Mouse (Mus musculus) heart, postnatal 14 days (tissue): ENCODE results near the gene Gm21560. TPM values are rescaled to one million over a fixed set of nuclear protein-coding genes. Genes with fewer than 3 reads are reported as not detected.
"Not testable (repeated sequence)": the region's sequence is repeated elsewhere in the genome, so short reads cannot be mapped to it uniquely, and the experiment has no call there.

ENCODE experiments used
- DNase-seq, 2 experiments: peaks; one replicate each; pipeline ENCODE4 v3.0.0; 2021 to 2022
- intact Hi-C: fragments of 180-260 bp; cut with DNase I; formaldehyde crosslinking; loops from one replicate; pipeline ENCODE4 v1.15.1; 2025
- long read RNA-seq, 2 experiments: library from polyadenylated mRNA; stranded (forward); transcript quantifications; one replicate each; pipeline ENCODE4 v2.0.0; 2021
- total RNA-seq, 2 experiments: library from RNA; stranded (reverse); gene quantifications; 2 replicates each; pipeline ENCODE4 v1.2.3; 2021

Gm21560 gene
- total RNA-seq, result under 1 TPM; 0.69 to 0.83 TPM
- long read RNA-seq, experiment 1, result 0 reads
- long read RNA-seq, experiment 2, result 0 reads

DNA sequence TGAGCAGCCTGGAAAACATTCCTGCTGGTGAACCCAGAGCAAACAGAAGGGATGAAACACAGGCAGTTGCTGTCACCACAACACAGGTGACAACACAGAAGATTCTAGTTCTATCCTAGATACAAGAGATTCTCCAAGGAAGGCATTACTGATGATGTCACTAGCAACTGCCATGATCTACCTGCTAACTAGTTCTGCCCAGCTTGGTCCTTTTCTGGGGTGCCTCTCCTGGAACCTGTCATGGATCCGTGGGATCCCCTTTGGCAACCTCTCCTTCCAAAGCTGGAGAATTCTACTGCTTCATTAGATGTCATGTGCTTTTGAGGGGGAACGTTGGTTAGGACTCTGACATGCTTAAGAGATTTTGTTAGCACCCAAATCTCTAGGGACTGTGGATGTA lies at the start of gene Gm21560:
Gm21560 (minus strand) TSS at position 101 of the 400 bp plus-strand sequence.
- DNase-seq, intact Hi-C loops: not testable (repeated sequence)

DNA sequence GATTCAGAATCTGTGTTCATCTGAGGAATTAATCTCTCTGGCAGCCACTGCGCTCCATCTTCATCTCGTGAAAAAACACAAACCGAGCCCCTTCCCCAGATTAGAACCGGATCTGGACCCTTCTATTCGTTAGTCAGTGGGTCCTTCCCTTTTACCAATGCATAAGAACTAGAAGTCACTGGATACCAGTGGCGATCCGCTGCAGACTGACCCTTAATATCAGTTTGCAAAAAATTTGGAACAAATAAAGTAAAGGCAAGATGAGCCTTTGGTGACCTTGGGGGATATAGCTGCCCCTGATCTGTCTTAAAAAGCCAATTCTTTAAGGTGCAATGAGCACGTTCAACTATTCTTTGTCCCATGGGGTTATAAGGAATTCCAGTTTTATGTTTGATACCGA lies 55.6 kb downstream of the Gm21560 start:
- DNase-seq, intact Hi-C loops: not testable (repeated sequence)

DNA sequence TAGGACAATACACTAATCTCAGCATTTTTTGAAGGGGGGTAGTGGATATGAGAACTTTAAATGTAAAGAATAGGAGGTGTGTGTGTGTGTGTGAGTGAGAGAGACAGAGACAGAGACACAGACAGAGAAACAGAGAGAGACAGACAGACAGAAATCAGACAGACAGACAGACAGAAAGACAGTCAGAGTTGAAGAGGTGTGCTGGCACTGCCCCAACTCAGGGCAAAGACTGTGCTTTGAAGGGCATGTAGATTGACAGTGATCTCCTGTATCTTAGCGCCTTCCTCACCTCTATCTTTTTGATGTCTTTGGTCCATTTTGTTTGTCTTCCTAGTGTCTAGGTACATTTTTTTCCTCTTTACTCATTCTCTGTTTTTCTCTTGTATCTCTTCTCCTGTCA lies 58.0 kb downstream of the Gm21560 start:
- intact Hi-C loops, DNase-seq: not testable (repeated sequence)

Other genes starting within 250 kb of the Gm21560 start
- gene Gm3453, start 240.2 kb downstream of the Gm21560 start, total RNA-seq, result not detected
- not detected for gene Gm6337, start 161.0 kb downstream of the Gm21560 start, total RNA-seq
- gene Gm8206, start 125.3 kb downstream of the Gm21560 start, total RNA-seq, result under 1 TPM in 1 of 2 experiments, not detected in 1; 0.17 TPM
- under 1 TPM; 0.33 to 0.44 TPM for gene Gm3468, start 110.6 kb downstream of the Gm21560 start, total RNA-seq
- gene Gm3476, start 93.5 kb downstream of the Gm21560 start, total RNA-seq, result not detected
- under 1 TPM in 1 of 2 experiments, not detected in 1; 0.17 TPM for gene Gm3411, start 68.0 kb upstream of the Gm21560 start, total RNA-seq
- not detected for gene Gm21103, start 85.6 kb upstream of the Gm21560 start, total RNA-seq
- not detected for gene Gm3618, start 124.4 kb upstream of the Gm21560 start, total RNA-seq
- not detected for gene Gm16440, start 171.0 kb upstream of the Gm21560 start, total RNA-seq
- gene Gm3591, start 193.2 kb upstream of the Gm21560 start, total RNA-seq, result under 1 TPM in 1 of 2 experiments, not detected in 1; 0.29 TPM
- not detected for gene Gm3594, start 225.3 kb upstream of the Gm21560 start, total RNA-seq